Mouse (Mus musculus) gastrocnemius, postnatal 25 days (tissue): Measurements from ENCODE around the gene Zbtb37. TPM values are rescaled to one million over a fixed set of nuclear protein-coding genes. Genes with fewer than 3 reads are reported as not detected.
"Not testable (repeated sequence)": the region's sequence is repeated elsewhere in the genome, so short reads cannot be mapped to it uniquely, and the experiment has no call there.

Experiments
- DNase-seq: peaks from one replicate; pipeline ENCODE4 v3.0.0; 2022
- total RNA-seq, 2 experiments: library from RNA; stranded (reverse); gene quantifications; 1 replicate in 1 of 2; 2 replicates in 1 of 2; pipeline ENCODE4 v1.2.3; 2021

Gene Zbtb37
- total RNA-seq, 2 experiments from 2014 or later, result 4.8 to 7.8 TPM

DNA sequence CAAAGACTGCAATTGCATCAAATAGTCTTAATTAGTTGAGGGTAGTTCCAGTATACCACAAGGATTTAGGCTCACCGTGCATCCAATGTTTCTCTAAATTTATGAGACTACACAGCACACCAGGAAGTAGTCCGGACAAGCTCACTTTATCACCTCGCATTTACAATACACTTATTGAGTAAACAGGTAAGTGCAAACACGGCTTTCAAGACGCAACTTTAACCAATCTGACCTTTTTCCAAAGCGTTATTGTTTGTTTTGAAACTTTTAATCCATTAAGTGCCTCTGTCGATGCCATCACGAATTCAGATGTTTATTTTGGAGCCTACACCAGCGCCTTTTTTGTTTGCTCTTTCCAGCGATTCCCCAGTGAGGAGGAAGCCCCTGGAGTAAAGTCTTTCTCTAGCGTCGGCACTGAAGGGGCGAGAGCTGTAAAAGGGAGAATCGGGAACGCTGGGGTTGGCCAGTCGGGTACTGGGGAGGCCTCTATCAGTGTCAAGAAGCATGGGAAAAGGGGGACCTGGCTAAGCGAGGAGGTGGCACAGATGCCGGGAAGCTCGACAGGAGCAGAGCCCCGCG, 704 bp downstream of the Zbtb37 start:
- DNase-seq, result no peak

DNA sequence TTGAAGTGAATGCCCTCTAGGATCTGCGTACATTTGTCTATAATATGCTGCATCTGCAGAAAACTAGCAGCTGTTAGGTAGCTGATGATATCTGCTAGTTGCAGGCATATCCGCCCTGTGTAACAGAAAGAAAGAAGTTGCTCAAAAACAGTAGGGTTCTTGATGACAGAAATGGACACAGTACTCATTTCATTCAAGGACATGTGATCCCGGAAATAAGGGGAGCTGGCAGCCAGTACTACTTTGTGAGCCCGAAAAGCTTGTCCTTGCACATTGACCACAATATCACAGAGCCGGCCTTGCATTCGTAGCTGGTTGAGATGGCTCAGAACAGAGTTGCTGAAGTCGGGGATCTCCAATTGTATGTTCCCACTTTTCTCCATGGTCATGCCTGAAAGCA, 2.3 kb downstream of the Zbtb37 start:
- no peak for DNase-seq

DNA sequence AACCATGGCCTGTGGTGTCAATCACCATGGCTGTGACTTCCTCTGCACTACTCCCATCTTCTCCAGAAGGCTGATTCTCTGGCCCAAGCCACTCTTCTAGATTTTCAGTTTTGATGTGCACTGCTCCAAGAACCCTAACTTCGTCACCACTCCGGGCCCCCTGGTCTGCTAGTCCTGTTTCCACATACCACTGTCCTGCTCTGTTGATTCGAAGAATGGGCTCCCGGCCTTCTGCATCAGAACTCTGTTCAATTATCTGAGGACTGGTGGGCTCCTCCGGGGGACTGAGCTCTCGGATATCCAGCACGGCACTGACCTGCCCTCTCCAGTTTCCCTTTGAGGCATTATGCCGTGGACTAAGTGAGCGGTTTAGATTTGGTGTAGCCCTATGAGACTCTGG, 2.8 kb downstream of the Zbtb37 start:
- no peak for DNase-seq

DNA sequence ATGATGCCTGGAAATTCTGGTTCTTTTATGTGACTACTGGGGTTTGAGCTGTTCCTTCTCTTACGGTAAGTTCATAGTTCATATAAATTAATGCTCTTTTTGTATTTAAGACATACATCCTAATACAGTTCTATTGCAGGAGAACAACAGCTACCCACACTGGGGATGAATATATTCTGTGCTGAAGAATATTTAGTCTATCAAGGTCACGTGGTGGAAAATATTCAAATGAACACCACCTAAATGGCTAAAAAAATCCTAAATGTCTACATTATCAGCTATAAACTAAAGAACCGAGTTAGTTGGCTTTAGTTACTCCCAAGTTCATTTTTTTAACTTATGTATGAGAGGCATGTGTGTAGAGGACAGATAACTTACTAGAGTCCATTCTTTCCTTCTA, 4.6 kb downstream of the Zbtb37 start:
- DNase-seq, result no peak

DNA sequence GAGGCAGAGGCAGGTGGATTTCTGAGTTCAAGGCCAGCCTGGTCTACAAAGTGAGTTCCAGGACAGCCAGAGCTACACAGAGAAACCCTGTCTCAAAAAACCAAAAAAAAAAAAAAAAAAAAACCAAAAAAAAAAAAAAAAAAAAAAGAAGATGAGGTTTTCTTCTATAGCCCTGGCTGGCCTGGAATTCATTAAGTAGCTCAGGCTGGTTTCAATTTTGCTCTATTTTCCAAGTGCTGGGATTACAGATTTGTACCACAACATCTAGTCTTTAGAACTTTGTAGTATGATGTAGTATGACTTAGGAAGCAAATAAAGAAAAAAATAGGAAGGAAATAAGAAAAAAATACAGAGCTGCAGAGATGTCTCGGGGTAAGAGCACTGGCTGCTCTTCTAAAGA, 6.2 kb downstream of the Zbtb37 start:
- DNase-seq, result not testable (repeated sequence)

DNA sequence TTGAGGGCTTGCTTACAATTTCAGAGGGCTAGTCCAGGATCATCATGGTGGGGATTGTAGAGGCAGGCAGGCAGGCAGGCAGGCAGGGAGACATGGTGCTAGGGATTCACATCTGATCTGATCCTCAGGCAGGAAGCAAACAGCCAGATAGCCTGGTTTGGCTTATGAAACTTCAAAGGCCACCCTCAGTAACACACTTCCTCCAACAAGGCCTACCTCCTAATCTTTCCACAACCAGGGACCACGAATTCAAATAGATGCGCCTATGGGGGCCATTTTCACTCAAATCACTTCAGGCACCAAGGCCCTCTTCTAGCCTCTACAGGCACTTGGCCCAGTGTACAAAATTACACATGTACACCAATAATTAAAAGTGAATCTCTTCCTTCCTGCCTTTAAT, 7.5 kb downstream of the Zbtb37 start:
- DNase-seq, result no peak

DNA sequence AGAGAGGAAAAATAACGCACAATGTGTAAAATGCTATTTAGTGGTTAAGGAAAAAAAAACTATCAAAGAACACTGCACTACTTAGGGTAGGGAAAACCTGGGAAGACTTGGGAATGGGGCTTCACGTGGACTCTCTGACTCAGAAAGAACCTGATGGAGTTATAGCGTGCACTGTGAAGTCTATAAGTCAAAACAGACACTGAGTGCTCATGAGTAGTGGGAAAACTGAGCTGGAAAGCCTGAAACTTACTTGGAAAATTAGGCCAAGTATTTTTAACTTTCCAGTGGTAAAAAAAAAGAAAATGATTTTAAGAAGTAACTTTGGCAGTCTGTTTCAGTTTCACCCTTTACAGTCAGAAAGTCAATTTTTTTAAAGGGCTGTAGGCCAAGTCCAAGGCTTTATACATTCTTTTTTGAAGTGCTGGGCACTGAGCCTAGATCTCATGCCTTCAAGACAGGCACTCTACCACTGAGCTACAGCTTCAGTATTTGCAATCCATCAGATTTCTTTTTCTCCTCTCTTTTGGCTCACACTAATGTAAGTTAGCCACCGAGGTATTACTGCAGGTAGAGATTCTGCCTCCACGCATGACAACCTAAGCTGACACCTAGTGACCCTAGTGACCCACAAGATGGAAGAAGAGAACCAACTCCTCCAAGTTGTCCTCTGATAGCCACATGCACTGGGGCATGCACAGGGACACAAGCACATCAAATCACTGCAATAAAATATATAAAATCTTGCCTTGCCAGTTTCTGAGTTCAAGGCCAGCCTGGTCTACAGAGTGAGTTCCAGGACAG, 9.0 kb downstream of the Zbtb37 start:
- DNase-seq, result no peak

DNA sequence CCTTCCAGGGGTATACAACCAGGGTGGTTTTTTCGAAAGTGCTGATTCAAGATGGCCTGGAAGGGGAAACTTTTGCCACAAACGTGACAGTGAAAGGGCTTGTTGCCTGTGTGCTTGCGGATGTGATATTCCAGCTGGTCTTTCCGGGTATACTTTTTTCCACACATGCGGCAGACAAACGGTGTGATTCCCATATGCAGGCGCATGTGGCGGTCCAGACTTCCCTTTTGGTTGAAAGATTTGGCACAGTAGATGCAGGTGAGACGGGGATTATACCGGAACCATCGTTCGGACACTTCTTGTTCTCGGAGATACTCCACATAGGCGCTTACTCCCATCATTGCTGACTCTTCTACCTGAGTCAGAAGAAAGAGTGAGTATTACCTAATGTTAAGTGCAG, 14.6 kb downstream of the Zbtb37 start:
- DNase-seq, result no peak

DNA sequence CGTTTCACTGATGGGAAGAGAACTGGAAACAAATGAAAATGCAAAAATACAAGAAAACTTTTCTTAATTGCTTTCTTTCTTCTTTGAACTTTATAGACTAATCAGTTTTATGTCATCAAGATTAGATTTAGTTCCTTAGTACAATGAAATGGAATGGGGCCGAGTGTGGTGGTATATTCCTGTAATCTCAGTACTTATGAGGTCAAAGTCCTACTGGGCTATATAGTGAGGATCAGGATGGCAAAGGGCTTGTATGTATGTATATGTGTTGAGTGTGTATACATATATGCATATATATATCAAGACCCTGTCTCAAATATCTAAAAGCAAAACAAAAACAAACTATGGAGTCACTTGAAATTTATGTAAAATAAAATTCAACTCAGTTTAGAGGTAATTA, 18.3 kb downstream of the Zbtb37 start:
- no peak for DNase-seq

DNA sequence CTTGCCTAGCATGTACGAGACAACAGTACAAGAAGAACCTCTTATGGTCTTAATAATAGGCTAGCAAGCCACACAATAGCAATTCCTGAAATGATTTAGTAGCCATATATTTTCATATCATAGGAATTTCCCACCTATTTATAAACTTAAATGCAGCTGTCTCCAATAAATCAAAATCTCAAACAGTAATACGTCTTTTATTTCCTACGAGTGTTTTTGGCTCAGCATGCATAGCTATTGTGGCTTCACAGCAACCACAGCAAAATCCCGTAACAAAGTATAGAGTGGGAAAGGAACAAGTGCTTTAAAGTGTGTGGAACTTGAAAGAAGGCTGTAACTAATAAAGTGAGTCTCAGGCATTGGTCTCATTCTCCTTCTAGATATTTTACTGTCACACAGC, 24.2 kb downstream of the Zbtb37 start:
- no peak for DNase-seq

DNA sequence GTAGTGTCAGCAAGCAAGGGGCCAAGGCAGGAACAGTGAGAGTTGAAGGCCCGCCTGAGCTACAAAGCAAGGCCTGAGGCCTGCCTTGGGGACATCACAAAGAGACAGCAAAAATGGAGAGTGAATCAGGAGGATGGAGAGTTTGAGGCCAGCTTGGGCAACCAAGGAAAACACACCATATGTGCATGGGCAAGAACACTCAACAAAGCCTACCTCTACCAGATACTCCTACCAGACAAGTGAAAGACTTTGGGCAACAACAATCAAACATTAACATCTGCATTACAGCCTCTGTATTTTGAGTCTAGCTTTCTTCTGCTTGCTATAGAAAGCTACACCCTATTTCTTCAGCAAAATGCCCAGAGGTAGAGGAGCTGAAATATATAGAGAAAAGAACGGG, 26.6 kb downstream of the Zbtb37 start:
- no peak for DNase-seq

DNA sequence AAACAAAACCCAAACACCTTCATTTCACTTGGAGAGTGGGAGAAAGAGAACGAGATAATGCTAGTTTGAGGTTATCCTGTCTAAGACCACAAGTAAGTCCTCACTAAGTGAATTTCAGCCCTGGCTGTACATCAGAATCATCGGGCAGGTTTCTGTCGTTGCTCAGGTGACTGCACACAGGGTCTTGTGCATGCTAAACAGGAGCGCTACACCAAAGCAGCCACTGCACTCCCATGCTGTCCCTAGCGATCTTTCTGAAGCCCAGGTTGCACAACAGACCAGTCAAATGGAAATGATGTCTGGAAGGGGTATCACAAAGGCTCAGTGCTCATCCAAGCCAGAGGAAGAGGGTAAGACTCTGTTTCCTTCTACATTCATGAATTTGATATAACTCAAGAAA, 28.2 kb downstream of the Zbtb37 start:
- DNase-seq, result no peak

DNA sequence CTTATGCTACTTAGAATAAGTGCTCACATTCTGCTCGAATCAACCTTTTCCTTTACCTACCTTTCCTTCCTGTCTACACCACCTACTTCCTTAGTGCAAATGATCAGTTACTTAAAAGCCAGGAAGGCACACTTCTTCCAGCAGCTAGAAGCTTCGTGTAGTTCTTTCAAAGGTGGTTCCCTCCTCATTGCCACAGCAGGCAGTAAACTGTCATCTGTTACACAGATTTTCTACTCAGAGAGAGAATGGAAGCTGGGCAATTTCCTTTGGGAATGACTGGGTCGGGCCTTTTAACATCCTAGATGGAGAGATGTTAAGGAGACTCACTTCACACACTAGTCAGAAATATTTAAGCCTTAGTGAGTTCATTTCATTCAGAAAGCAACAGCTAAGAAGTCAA, 29.1 kb downstream of the Zbtb37 start:
- DNase-seq, result no peak

DNA sequence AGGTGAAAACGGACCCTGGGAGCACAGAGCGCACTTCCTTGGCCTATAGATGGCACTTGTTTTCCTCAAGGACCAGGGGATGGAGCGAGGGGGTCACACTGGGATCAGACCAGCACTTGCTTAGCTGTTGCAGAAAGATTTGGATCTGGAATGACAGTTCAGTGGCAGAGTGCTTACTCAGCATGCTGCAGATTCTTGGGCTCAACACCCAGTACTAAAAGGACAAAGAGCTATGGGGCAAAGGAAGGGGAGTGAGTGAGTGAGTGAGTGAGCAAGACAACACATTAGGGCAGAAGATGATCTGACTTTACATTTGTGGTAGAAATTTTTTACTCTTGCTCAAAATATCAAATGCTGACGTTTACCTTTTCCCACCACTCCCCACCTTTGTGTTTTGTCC, 29.7 kb downstream of the Zbtb37 start:
- DNase-seq, result no peak

DNA sequence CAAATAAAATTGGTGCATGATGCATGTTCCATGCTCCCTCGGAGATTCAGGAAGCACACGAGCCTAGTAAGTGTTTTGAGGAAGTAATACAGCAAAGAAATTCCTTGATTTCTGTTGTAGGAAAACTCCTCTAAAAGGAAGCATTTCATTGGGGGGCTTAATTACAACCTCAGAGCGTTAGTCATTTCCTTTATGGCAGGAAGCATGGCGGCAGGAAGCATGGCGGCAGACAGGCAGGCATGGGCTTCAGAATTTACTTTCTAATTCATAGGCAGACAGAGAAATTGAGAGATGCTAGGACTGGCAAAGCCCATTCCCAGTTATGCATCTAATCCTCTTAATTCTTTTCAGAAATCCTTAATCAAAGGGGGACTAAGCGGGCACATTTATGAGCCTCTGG, 40.8 kb downstream of the Zbtb37 start:
- DNase-seq, result no peak

DNA sequence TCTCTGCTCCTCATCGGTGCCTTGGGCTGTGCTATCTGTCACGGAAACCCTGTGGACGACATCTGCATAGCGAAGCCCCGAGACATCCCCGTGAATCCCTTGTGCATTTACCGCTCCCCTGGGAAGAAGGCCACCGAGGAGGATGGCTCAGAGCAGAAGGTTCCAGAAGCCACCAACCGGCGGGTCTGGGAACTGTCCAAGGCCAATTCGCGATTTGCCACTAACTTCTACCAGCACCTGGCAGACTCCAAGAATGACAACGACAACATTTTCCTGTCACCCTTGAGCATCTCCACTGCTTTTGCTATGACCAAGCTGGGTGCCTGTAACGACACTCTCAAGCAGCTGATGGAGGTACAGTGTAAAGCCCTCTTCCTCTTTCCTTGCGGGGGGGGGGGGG, 45.3 kb downstream of the Zbtb37 start:
- DNase-seq, result no peak

DNA sequence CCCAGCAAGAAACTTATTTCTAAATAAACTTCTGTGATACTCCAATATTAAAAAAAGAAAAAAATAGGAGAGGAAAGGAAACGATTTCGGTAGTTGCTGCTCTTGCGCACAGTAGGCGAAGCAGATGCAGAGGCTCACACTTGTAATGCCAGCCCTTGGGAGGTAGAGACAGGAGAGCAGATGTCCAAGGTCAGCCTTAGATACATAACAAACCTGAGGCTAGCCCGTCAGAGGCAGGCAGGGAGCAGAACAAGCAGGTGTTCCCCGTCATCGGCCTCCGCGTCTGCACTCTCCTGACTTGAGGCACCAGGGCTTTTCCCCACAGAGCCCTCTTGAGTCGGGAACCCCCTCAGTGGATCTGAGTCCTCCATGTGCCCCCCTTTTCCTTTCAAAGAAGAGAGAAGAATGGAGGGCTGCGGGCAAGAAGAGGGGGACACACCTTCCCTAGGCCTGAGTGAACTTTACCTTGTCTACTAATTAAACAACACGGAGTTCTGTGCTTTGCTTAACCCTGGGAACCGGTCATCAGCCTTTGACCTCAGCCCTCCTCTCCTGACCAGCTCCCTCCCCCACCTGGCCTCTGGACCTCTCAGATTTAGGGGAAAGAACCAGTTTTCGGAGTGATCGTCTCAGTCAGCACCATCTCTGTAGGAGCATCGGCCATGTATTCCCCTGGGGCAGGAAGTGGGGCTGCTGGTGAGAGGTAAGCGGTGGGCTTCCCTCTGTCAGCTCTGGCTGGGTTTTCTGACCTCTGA, 47.6 kb downstream of the Zbtb37 start:
- no peak for DNase-seq

DNA sequence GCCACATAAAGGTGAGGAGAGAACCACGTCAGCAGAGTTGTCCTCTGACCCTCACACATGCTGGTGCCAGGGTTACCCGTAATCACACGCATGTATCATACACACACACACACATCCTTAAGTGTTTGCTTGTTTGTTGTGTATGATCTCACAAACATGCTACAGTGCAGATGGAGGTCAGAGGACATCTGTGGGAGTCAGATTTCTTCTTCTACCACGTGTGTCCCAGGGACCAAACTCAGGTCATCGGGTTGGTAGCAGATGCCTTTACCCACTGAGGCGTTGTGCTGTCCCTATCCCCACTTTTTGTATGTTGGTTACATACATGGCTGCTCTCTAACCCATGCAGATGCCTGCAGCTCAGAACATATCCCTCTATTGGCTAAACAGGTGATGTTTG, 49.2 kb downstream of the Zbtb37 start:
- no peak for DNase-seq

DNA sequence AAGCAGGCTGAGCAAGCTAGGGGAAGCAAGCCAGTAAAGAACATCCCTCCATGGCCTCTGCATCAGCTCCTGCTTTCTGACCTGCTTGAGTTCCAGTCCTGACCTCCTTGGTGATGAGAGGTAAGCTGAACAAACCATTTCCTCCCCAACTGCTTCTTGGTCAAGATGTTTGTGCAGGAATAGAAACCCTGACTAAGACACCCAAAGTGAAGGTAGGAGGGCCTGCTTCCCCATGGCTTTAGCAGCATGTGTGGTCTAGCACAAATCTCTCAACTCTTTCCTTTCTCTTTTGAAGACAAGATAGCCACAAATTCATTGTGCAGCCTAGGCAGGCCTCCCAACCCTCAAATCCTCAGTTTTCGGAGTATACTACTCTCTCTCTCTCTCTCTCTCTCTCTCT, 49.9 kb downstream of the Zbtb37 start:
- not testable (repeated sequence) for DNase-seq

DNA sequence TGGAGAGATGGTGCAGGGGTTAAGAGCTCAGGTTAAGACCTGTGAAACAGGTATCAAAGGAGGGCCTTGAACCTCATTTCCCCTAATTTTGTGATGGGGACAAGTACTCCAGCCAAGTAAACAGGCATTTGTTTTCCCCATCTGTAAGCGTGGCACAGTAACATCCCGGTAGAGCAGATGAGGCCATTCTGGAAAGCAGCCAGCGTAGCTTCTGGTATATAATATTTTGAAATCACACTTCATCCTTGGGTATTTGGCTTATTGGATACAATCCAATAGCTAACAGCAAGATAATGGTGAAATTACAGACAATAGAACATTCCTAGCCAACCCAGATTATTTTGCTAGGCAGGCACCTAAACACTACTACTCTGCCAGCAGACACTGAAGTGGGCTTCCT, 51.8 kb downstream of the Zbtb37 start:
- no peak for DNase-seq

DNA sequence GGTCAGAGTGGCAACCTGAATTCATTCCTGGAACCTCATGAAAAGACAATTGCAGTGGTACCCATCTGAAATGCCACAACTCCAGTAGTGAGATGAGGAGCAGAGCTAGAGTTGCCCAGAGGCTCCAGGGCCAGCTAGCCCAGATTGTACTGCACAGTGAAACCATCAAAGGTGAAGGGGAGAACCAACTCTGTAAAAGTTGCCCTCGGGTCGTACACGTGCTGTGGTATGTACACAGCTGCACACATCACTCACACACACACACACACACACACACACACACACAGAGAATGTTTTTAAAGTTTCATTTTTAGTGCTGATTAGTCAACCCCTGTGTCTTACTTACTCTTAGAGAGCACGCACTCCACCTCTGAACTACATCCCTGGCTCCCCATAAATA, 53.3 kb downstream of the Zbtb37 start:
- DNase-seq, result no peak

DNA sequence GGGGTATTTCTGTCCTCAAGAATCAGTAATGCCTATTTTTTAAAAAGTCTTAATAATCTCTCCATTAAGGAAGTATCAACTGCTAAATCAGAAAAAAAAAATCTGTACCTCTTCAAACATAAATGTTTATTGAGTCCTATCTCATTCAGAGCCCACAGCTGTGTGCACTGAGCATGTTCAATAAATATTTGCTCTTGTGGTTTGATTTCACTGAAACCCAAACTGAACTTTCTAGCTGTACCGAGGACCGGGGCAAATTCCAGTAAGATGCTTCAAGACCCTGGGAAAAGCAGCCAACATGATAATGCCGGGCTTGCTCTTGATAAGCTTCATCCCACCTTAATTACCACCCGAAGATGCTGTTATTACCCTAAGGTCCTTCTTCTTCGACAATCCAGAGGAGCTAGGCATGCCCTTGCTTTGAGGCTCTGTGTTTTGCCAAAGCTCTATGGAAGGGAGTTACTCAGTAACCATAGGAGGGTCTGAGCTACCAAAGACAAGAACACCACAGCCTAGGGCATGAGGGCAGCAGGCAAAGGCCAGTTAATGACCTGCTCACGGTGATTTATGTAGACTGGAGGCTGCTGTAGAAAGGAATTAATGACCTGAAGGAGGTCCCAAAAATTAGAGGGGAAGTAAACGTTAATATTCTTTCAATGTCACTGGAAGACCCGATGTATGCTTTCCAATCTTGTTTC, 54.0 kb downstream of the Zbtb37 start:
- no peak for DNase-seq

DNA sequence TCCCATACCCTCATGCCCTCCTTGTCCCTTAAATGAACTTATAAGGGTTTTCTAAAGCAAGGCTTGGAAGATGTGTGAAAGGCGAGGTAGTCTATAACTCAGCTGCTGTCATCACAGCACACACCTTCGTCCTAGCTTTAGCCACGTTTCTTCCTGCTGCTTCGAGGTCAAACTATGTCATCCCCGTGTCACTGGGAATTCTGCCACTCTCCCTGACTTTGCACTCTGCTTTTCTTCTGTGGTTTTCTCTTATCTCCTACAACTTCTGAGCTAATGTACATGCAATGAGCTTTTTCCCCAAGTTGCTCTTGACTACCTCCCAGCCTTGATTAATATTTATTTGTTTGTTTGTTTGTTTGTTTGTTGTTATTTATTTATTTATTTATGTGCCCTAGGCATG, 54.6 kb downstream of the Zbtb37 start:
- no peak for DNase-seq
